Mouse (Mus musculus) cerebellum, adult (tissue): ENCODE data around the gene Olfr19.
"Not testable (repeated sequence)": the region's sequence is repeated elsewhere in the genome, so short reads cannot be mapped to it uniquely, and the experiment has no call there.

Source experiments
- ATAC-seq: cut with Nextera tagmentation; 2 replicates; pipeline ENCODE4 v1.9.2; 2017; ENCODE audit warnings: mild to moderate bottlenecking, moderate library complexity, mixed read lengths; ENCODE audit not compliant: insufficient number of reproducible peaks, low FRiP score, low TSS enrichment

Olfr19 gene

DNA sequence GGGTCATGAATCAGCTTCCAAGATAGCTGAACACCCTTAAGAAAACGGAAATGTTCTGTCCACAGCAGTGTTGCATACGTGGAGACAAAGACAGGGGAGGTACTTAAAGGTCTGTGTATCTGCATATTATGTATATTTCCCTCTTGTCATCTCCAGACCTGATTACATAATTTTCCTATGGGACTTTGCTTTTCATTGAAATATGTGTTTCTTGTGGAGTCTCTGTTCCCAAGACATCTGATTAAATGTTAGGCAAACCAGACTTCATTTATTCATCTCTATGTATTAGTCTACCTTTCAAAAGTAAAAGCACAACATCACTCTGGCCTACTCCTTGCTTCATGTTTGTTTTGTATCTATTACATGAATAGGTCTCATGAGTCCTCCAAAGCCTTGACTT lies at the start of gene Olfr19:
TSS of gene Olfr19 (minus strand) at position 101 of the 400 bp plus-strand sequence.
- ATAC-seq: no peak

DNA sequence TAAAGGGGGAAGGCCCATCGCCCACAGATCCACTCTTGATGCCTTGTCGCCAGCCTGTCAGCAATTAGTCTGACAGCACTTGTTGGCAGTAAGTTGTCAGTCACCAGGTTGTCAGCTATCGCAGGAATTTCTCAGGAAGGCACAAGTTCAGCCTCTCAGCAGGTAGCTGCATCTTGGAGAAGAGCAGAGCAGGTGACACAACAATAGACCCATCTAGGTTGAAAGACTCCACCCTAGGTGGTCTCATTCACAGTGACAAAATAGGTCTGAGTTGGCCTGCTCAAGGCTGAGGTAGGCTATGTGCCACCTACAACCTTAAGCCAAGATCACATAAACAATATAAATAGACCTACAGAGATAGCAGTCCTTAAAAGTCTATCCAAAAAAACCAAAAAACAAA lies 8.8 kb upstream of the Olfr19 start:
- ATAC-seq: no peak

DNA sequence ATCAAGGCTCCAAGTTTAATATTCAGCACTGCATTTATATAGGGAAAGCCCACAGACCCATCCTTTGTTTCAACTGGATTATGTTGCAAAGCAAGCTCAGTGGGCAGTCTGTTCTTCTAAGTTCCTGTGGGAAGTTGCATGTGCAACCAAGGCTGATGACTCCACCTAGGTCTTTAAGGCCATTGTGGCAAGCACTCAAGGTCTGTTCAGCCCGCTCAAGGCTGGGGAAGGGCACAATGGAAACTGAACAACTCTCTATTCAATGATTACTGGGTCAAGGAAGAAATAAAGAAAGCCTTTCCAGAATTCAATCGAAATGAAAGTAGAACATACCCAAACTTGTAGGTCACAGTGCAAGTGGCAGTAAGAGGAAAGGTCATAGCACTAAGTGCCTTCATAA lies 7.8 kb upstream of the Olfr19 start:
- no peak for ATAC-seq

DNA sequence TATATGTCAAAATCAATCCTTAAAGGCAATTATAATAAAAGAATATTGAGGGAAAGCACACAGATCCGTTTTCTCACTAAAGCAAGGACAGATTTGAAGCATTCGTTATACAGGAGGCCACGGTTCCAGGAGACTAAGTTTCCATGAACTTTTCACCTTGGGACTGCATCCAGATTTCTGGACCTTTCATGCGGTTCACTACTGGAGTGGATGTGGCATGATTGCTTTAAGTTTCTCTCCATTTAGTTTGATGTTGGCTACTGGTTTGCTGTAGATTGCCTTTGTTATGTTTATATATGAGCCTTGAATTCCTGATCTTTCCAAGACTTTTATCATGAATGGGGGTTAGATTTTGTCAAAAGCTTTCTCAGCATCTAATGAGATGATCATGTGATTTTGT lies 11.2 kb downstream of the Olfr19 start:
- ATAC-seq: no peak

DNA sequence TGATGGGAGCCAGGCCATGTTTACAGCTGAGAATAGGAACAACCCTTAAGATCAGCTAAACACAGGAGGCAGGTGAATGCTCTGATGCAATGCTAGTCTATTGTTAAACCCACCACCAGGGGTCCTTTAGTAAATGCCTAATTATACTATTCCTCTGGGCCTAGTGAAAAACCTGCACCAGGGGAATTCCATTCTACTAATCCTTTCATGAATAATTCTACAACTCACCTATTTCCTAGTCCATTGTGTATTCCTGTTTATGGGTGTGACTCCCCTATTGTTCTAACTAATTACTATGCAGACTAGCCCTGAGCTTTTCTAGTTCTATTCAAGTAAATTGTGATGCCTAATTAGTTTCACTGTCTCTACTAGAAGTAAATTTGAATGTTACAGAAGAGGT lies 11.7 kb downstream of the Olfr19 start:
- ATAC-seq: not testable (repeated sequence)

DNA sequence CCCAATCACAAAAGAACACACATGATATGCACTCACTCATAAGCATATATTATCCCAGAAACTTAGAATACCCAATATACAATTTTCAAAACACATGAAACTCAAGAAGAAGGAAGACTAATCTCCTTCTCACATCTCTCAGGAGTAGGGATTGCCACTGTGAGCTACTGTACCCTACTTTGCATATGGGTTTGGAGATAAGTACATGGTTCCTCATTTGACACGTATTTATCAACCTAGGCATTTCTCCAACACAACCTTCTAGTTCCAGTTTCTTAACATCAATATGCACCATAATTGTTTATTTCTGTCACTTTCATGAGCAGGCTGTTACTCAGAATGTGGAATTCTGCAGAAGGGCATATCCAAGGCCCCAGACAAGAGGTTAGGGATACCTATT lies 31.1 kb downstream of the Olfr19 start:
- no peak for ATAC-seq

DNA sequence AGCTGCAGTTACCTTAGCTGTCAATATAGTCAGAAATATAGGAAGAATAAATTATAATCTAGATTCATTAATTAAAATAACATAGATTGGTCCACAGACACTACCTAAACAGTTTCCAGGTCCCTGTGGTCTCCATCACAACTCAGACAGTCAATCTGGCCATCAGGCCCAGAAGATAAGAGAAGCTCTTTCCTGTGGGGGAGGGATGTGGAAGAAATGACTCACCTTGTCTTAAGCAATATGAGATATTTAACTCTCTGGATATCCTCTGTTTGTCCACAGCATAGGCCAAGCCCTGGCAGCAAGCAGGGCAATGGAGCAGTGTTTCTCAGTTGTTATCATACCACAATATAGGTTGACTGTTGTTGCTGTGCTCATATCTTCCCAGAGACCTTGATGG lies 42.5 kb downstream of the Olfr19 start:
- no peak for ATAC-seq
